Mouse (Mus musculus): ENCODE results near the gene Osgin1.

Gene Osgin1

DNA sequence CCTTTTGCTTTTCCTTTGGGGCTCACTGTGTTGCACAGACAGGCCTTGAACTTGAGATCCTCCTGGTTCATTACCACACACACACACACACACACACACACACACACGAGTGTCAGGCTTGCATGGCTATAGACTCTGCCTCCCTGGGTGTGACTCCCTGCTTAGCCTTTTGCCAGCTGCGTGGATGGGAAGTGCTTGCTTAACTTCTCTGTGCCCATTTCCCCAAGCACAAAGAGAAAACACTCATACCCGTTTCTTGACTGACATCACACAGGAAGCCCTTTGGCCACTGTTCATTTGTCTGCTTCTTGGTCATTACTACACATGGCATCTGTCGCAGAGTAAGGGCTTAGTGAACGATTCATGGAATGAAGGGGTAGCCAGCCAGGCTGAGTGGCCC is 8.1 kb downstream of the Osgin1 start:
- no peak for DNase-seq (ENCODE audit: low read depth, low spot score)

DNA sequence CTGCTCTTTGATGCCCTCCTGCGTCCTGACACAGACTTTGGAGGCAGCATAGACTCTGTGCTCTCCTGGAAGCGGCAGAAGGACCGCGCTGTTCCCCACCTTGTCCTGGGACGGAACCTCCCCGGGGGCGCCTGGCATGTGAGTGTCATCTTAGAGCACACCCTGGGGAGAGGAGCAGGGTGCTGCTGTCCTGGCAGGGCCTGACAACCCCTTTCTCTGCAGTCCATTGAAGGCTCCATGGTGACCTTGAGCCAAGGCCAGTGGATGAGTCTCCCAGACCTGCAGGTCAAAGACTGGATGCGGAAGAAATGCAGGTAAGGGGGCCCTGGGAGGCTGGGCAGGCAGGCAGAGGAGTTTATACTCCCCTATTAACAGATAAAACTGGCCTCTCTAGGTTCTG is 9.0 kb downstream of the Osgin1 start:
- no peak for DNase-seq (ENCODE audit: low read depth, low spot score)

DNA sequence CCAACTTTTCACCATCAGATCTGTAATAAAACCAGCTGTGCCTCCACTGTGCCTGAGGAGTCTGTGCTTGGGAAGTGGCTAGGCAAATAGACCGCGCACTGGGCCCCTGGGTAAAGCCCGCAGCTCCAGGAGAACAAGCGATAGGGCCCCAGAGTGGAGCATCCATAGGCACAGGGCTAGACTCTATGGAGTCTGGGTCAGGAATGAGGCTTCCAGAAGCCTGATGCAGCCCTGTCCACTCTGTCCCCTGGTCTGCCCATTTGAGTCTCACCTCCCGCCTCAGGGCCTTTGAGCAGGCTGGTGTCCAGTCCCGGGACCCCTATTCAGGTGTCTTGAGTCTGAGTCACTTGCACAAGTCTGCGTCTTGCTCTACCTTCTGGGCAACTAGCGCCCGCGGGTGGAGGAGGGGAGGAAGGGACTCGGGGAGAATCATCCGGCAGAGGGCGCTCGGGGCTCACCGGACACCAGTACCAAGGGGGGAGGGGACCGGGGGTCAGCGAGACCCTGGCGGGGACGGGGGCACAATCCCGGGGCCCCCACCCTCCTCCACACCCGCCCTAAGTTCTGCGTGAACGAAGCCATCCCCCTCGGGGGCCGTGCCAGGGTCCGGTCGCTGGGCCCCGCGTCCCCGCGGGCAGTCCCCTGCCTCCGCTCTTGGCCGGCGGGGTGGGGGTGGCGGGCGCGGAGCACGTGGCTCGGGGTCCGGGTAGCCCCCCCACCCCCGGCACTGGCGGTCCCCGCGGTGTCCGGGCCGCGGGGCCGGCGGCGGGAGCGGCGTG is 12.5 kb downstream of the Osgin1 start, which contains the start of gene Necab2:
Gene Necab2 (plus strand): TSS at position 509 of the 779 bp plus-strand sequence.
- peak; percentile 83 for DNase-seq (ENCODE audit: low read depth, low spot score)

DNA sequence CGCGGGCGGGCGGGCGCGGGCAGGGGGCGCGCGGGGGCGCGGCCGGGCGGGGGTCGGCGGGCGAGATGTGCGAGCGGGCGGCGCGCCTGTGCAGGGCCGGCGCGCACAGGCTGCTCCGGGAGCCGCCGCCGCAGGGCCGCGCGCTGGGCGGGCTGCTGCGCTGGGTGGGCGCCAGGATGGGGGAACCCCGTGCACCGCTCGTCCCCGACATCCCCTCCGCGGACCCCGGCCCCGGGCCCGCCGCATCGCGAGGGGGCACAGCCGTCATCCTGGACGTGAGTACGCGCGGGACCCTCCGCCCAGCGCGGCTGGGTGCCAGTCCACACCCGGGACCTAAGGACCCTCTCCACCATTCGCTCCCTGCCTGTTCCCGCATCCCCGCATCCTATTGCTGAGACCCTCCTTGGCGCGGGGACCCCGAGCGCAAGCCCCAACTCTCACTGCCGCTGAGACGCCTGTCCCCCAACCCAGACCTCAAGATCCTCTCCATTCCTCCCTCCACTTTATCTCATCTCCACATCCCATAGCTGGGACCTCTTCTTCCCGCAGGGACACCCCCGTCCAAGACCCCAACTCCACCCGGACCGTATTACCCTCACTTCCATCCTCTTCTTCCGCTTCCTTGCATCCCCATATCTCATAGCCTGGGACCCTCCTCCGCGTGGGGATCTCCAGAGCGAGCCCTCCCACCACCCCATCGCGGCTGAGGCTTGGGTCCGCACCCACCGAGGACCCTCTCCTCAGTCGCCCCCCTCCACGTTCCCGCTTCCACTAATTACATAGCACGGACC is 13.3 kb downstream of the Osgin1 start:
- no peak for DNase-seq (ENCODE audit: low read depth, low spot score)

DNA sequence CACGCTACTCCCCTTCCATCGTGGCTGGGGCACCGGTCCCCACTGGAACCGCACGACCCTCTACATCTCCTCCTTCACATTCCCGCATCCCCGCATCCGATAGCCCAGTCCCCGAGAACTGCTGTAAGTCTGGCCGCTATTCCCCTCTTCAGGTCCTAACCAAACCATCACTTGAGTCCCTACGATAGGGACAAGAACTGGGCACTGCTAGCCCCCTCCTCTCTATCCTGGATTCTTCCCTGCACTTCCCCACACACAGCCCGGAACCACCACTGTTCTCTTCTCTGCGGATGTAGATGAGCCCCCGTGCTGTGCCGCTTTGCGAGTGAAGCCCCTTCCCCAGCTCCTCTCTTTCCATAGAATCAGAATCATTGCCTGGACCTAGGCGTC is 13.9 kb downstream of the Osgin1 start:
- DNase-seq (ENCODE audit: low read depth, low spot score) = no peak

DNA sequence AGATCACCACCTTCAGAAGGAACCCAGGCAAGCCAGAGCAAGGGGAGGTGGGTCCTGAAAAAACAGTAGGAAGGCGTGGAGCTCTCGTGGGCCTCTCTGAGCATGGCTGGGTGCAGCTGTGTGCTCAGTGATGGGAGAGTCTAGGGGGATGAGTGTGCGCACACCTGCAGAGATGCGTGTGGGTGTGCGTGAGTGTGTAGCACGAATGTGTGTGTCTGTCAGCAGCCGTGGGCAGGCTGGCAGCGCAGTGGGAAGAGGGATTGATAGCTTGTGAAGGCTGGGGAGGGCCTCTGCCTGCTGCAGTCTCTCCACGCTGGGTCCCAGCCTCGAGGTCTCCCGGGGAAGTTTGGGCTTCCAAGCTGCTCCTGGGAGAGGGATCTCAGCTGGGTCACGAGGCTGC is 15.7 kb downstream of the Osgin1 start:
- DNase-seq (ENCODE audit: low read depth, low spot score) = peak; percentile 87

DNA sequence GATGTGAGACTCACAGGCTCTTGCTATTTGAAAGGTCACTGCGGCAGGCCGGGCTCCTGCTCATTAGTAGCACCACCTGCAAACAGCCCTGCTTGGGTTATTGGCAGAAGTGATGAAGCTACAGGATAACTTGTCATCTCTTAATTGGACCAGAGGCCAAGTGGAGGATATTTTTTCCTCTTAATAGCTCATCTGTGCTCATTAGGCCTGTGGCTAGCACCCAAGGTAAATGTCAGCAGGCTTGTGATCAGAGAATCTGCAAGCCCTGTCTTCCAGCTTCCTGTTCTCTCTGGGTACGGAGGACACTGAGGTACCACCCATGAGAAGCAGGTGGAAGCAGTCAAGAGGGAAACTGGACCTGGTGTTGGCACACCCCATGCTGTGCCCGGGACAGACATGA is 17.2 kb downstream of the Osgin1 start:
- DNase-seq (ENCODE audit: low read depth, low spot score) = no peak

DNA sequence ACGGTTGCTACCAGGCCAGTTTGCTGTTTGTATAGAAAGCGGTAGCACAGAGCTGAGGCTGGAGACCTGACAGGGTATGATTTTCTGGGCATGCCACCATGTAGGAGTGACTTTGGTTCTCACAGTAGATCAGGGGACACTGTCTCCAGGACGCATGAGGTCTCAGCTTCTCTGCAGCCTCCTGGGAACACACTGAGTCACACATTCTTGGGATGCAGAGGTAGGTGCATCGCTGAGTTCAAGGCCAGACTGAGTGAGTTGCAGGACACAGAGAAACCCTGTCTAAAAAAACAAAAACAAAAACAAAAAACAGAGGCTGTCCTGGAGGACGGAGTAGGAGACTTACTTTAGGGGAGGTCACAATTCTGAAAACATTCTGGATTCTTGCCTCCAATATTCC is 19.0 kb downstream of the Osgin1 start:
- DNase-seq (ENCODE audit: low read depth, low spot score) = no peak

DNA sequence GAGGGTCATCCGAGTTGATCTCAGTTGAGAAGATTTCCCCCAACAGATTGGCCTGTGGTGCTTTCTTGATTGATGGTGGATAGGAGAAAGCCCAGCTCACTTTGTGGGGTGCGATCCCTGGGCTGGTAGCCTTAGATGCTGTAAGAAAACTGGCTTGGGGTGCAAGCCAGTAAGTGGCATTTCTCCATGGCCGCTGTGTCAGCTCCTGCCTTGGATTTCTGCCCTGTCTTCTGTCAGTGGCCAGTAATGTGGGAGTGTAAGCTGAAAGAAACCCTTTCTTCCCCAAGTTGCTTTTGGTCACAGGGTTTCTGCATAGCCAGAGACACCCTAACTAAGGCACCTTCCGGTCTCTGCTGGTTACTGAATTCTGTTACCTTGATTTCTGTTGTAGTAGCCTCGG is 22.1 kb downstream of the Osgin1 start:
- DNase-seq (ENCODE audit: low read depth, low spot score) = no peak

DNA sequence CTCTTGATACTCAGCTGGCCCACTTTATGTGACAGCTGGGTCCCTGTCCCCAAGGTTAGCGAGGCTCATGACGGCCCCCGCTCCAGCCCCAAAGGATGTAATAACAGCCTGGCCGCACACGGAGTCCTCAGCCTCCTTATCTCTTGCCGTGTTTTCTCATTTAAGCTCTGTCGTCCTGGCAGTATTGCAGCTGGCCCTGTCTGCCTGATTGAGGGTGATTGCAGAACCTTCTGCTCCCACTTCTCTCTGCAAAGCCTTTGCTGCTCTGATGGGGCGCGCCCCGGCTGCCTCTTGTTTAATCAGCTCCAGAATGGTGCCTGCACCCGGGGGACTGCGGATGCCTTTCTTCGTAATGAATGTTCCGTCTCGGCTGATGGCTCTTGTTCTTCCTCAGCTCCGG is 25.8 kb downstream of the Osgin1 start:
- DNase-seq (ENCODE audit: low read depth, low spot score) = peak; percentile 63

DNA sequence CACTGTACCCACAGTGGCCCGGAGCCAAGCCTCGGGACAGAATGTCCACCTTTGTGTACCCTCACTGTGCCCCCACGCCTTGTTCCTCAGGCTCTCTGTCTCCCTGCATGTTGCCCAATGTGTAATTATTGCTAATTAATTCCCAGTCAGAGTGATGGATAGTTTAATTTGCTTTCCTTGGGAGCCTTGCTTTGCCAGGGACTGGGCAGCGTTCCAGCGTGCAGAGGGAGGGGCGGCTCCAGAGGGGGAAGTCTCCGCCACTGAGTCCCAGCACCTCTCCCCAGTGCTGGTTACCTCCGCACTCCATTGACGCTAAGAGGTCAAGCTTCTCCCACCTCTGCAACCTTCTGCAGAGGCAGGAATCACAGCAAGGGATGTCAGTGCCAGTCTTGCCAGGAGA is 27.4 kb downstream of the Osgin1 start:
- peak; percentile 40 for DNase-seq (ENCODE audit: low read depth, low spot score)

DNA sequence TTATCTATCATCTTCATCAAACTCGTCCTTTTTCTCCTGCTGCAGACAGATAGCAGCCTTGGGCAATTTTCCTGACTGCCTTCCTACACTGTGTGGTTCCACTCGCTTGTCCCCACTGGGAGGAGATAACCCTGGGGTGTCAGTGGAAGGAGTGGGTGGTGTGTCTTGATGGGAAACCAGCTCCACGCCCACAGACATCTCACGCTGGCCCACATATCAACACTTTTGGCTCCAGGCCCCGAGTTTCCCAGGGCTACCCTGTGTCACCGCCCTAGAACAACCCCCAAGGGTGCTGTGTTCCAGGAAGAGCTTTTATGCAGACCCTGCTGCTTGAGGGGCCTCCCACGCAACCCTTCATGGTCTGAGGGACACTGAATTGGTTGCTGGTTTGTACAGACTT is 29.8 kb downstream of the Osgin1 start:
- peak; percentile 38 for DNase-seq (ENCODE audit: low read depth, low spot score)

DNA sequence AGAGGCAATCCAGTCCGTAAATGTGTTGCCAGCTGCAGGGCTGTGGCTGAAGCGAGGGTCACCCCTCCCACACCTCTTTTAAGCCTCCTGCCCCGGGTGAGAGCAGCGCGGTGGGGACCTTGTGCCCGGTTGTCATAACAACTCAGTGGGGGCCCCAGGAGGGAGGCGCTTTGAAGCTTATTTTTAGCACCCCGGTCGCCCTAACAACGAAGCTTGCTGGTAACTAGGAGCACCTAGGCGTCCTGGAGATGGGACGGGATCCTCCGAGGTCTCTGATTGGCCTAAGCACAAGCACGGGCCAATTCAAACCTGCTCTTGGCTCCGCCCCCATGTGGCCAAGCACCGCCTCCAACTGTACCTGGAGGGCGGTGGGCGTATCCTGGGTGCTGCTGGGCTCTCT is 32.2 kb downstream of the Osgin1 start:
- peak; percentile 87 for DNase-seq (ENCODE audit: low read depth, low spot score)

DNA sequence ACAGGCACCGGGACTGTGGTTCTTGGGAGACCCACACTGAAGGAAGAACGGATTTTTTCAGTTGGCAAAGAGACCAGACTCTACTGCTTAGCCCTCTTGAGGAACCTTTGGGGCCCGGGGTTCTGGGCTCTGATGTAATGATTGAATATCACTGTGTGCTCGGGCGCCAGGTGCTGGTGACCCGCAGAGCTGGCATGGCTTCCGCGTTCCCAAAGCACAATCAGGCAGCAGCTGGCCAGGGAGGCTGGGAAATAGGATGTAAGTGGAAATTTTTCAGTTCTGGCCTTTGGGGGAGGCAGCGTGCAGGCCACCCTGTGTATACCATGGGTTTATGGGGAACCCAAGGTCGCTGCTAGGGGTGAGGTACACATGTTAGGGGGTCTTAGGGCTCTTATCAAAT is 32.9 kb downstream of the Osgin1 start:
- no peak for DNase-seq (ENCODE audit: low read depth, low spot score)

DNA sequence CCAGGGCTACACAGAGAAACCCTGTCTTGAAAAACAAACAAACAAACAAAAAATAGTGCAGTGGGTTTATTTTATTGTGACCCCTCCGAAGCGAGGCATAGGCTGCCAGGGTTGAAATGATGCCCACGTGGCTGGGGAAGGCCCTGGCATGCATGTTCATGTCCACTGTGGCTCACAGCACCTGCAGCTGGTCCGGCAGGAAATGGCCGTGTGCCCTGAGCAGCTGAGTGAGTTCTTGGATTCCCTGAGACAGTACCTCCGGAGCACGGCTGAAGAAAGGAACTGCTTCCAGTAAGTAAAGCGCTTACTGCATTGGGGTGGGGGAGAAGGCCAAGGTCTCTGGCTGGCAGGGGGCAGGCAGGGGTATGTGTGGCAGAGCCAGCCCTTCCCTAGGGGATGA is 34.2 kb downstream of the Osgin1 start:
- no peak for DNase-seq (ENCODE audit: low read depth, low spot score)

DNA sequence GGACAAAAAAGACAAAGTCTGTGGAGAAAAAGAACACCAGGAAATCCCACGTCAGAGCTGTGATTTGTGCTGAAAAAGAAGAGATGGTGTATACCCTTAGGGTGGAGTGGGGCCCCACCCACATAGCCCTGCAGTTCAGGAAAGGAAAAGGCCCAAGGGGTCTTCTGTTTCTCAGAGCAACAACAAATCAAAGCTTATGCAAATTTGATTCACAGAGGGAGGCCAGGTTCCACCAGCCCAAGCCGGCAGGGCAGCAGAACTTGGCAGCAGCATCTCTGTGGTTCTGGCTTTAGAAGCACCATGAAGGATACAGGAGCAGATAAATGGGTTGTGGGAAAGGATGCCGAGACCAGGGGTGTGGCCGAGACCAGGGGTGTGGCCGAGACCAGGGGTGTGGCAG is 44.8 kb downstream of the Osgin1 start:
- DNase-seq (ENCODE audit: low read depth, low spot score) = no peak

DNA sequence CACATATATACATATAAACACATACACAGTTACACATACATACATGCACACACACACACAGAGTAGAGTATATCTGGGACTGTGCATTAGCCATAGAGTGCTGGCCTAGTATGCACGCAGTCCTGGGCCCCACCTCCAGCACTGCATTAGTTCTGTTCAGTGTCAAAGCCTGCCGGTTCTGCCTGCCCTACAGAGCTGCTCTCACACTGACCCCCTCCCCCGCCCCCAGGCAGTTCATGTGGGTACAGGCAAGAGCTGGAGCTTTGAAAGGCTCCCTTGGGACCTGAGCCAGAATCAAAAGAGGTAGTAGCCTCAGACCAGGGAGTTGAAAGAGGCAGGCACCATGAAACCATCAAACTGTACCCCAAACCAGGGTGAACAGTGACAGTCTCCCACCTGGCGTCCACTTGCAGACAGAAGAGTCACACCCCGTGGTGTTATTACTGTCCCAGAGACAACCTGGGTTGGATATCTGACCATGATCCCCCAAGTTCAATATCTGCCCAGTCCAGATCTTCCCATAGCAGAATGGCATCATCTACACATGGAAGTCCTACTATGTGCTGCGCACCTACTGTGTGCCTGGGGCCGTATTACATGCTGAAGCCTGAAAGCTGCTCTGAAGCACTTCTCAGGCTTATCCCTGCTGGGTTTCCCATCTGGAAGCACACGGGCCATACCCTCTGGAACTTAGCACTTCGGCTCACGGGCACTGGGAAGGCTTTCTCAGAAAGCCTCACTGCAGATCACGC is 50.4 kb downstream of the Osgin1 start:
- no peak for DNase-seq (ENCODE audit: low read depth, low spot score)

DNA sequence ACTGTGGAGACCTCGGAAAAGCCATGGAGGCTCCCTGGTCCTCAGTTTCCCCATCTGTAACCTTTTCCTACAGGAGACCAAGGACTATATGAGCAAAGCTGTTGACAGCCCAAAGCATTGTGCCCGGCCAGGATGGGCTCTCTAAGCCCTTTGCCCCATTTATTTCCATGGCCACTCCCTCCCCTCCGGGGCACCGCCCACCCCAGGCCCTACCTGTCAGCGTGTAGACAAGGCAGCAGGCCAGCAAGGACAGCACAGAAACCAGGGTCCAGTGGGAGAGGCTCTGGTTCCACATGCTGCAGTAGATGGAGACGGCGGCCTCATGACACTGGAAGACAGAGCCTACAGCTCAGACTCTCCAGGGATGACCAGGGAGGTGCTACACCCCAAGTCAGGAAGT is 53.2 kb downstream of the Osgin1 start:
- no peak for DNase-seq (ENCODE audit: low read depth, low spot score)
